Mouse (Mus musculus): ENCODE results near the gene Gm42688. TPM values are rescaled to one million over a fixed set of nuclear protein-coding genes. Genes with fewer than 3 reads are reported as not detected.
"Not testable (repeated sequence)": the region's sequence is repeated elsewhere in the genome, so short reads cannot be mapped to it uniquely, and the experiment has no call there.

The Gm42688 gene
- total RNA-seq, 4 experiments from 2014 or later, result 5.9 to 14.3 (median 10.1) TPM

DNA sequence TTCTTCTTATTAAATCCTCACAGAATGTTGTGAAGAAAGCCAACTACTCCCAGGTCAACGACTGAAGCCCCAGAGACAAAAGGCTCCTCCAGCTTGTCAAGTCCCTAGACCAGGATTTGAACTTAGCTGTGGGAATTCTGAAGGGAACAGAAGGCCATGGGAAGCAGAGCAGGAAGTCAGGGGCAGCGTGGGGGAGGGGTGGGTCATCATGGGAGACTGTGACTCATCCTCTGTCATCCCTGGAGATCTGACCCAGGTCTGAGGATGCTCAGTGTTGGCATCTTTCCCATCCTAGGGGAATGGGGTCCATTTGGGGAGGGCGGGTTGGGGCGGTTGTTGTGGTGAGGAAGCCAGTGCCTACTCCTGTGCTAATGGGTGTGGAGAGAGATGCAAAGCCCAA, 40.2 kb downstream of the Gm42688 start:
- no peak for DNase-seq

DNA sequence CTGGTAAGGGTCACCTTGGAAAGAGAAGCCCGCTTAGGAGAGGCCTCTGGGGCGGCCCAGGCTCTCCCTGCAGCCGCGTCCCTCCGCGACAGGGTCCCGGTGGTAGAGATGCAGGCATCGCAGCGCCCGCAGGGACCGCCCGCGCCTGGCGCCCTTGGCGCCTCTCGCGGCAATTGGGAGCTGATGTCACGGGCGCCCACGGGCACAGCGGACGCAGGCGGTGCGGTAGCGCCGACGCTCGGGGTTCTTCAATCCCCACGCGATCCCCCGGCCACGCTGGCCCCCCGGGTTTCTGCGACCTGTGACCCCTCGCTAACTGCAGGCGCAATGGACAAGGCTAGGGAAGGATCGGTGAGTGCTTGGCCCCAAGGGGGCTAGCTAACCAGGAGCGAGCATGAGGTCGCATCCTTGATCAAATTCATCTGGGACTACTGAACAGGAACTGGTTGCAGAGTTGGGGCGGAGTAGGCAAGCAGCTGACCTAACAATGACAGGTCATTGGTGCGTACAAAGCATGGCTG, 40.9 kb downstream of the Gm42688 start:
- DNase-seq, result no peak

DNA sequence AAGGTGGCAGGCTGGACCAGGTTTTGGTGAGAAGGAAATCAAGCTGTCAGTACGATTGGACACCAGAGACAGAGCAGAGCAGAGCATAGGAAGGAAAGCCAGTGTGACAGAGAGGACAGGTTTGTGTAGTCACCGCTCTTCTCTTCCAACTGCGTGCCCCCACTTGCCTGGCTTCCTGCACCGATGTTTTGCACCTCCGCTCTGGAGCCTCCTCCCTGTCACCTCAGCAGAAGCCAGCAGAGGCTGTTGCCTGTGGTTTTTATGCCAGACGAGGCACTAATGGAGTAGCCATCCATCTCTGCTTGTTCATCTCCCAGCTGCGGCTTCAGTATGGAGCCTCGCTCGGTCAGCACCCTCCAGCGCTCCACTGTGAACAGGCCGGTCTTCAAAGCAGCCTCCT, 41.5 kb downstream of the Gm42688 start:
- DNase-seq, result no peak

DNA sequence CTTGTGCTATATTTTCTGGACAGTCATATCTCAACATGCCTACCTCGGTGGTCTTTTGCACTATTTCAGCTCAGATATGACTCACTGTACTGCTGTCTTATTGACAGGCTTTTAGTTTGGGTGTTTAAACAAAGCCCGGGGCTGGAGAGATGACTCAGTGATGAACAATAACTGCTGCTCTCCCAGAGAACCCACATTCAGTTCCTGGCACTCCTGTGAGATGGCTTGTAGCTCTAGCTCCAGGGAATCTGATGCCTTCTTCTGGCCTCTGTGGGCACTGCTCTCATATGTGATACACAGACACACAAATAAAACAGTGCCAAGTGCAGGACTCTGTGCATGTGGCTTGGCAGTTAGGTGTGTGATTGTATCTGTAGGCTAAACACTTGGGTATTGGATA, 43.8 kb downstream of the Gm42688 start:
- DNase-seq, result no peak

DNA sequence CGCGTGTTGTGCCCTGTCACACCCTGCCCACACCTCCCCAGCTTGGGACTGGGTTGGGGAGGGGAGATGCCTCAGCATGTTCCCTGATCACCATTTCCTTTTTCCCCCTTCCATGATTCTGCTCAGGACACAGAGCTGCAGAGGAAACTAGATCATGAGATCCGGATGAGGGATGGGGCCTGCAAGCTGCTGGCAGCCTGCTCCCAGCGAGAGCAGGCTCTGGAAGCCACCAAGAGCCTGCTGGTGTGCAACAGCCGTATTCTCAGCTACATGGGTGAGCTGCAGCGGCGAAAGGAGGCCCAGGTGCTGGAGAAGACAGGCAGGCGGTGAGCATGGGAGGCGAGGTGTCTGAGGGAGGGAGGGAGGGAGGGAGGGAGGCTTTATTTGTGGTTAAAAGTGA, 44.4 kb downstream of the Gm42688 start:
- no peak for DNase-seq

DNA sequence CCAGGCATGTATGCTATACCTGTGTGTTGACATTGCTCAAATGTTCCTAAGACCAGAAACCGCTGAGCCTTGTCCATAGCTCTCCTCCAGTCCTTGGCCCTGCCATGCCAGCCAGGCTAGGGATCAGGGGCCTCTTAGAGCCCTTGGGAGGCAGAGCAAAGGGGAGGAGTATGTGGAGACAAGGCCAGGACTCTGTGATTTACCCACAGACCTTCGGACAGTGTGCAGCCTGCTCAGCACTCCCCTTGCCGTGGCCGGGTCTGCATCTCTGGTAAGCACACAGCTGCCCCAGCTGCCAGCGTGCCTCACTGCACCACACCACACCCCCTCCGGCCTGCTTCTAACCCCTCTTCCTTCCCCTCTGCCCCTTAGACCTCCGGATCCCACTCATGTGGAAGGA, 45.9 kb downstream of the Gm42688 start:
- DNase-seq, result peak; percentile 63

DNA sequence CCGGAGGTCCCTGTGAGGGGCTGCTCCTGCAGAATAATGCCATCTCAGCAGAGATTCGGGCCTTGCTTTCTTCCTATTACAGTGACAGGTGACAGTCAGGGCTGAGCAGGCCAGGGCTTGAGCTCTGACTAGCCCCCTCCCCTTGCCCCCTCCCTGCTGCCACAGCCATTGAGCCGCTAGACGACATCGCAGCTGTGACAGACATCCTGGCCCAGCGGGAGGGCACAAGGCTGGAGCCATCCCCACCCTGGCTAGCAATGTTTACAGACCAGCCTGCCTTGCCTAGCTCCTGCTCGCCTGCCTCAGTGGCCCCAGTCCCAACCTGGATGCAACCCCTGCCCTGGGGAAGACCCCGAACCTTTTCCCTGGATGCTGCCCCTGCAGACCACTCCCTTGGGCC, 50.3 kb downstream of the Gm42688 start:
- DNase-seq, result no peak

DNA sequence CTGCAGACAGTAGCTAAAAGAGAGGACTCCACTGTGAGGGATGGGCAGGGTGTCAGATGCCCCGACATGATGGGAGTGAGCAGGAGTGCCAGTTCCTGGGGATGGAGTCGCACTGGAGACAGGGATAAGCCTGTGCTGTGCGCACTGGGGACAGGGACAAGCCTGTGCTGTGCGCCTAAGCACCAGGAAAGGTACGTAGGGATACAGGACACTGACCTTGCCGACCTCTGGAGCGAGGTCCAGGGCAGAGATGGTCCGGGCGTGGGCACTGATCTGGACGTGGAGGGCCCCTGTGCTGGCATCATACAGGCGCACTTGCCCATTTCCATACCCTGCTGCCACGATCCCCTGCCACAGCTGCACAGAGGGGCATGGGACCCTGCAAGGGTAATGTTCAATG, 51.6 kb downstream of the Gm42688 start:
- no peak for DNase-seq

DNA sequence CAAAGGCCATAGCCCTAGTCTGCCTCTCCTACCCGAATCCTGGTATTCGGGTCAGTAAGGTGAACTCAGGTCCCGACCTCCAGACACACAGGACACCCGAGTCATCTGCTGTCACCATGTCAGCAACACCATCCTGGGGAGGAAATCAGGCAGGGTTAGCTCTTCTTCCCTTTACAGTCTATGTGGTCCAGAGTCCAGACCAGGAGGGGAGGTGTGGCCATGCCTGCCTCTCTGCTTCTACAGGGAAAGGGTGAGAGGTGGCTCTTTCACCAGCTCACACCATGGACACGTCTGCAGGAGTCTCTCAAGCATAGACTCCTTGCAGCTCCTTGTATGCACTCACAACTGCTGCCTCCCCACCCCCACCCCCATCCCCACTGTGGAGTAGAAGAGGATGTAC, 52.1 kb downstream of the Gm42688 start:
- no peak for DNase-seq

DNA sequence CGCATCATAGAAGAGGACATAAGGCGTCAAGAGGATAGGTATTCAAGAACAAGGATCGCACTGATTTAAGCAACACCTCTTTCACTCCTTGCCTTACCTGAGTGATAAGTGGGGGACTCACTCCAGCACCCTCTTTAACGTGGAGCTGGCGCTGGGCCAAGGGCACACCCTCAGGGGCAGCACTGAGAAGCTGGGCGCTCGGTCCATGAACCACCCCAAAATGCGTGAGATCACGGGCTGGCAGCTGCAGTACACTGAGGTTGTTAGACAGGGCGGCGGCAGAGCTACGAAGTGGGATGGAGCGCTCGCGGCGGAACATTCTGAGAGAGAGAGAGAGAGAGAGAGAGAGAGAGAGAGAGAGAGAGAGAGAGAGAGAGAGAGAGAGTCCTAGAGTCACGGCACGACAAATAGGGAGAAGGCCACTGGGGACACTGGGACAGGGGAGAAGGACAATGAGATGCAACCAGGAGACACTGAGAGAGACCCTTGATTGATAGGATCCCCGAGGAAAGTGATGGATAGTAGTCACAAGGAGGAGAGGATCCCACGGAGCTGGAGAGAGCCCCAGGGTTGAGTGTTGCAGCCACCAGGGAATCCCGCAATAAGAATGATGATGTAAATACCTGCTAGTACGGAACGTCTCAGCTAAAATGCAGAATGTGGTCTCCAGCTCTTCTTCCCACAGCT, 54.3 kb downstream of the Gm42688 start:
- no peak for DNase-seq

DNA sequence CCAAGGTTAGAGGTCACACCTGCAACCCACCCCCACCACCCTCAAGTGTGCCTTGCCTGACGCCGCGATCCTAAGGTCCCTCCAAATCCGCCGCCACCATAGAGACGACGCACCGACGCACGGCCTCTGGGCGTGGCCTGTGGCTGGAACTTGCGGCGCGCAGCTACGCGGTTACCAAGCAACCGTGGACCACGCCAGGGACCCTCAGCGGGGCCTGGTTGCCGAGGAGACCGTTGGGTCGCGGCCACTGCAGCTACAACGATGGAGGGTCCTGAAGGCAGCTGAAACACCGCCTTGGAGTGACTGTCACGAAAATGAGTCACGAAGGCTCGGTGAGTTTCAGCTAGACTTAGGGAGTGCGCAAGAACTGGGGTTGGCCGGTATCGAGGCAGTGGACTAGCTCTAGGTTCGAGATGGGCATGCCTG, 54.9 kb downstream of the Gm42688 start, which contains the start of the genes Wdr54 and 1700003E16Rik:
Gene Wdr54 (minus strand): TSS at position 139 of the 426 bp plus-strand sequence.
Gene 1700003E16Rik (plus strand): TSS at position 146 of the 426 bp plus-strand sequence.
- no peak for DNase-seq

DNA sequence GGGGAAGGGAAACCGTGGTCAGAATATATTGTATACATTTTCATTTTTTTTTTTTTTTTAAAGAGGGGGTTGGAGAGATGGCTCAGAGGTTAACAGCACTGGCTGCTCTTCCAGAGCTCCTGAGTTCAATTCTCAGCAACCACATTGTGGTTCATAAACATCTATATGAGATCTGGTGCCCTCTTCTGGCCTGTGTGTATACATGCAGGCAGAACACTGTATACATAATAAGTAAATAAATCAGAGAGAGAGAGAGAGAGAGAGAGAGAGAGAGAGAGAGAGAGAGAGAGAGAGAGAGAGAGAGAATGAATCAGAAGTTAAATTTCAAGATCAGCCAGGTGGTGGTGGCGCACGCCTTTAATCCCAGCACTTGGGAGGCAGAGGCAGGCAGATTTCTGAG, 58.0 kb downstream of the Gm42688 start:
- DNase-seq, result not testable (repeated sequence)

Small RNA genes lying within 50 kb of the gene (microRNA-seq; reads per million reads assigned to microRNA genes)
- 0 reads per million in 2 experiments for gene Mir3470a

Other genes starting within 250 kb of the Gm42688 start
- 1 to 10 TPM in 3 of 4 experiments, under 1 TPM in 1; 0.96 to 2.5 (median 1.4) TPM for gene Sema4f, start 161.8 kb upstream of the Gm42688 start, total RNA-seq (2022)
- gene M1ap, start 154.7 kb upstream of the Gm42688 start, total RNA-seq (2022), result not detected
- 10 to 100 TPM; 12.7 to 13.8 (median 13.4) TPM for gene Dok1, start 68.1 kb upstream of the Gm42688 start, total RNA-seq (2022)
- gene Loxl3, start 67.4 kb upstream of the Gm42688 start, total RNA-seq (2022), result 1 to 10 TPM; 2.2 to 4.8 (median 4.1) TPM
- gene Aup1, start 47.1 kb upstream of the Gm42688 start, total RNA-seq (2022), result 100 to 1,000 TPM; 184 to 207 (median 192) TPM
- gene Htra2, start 46.3 kb upstream of the Gm42688 start, total RNA-seq (2022), result 10 to 100 TPM; 50.7 to 69.4 (median 61.0) TPM
- 1 to 10 TPM; 2.6 to 6.3 (median 4.1) TPM for gene Dqx1, start 43.8 kb upstream of the Gm42688 start, total RNA-seq (2022)
- gene Tlx2, start 31.3 kb upstream of the Gm42688 start, total RNA-seq (2022), result 10 to 100 TPM in 3 of 4 experiments, 1 to 10 TPM in 1; 7.9 to 19.1 (median 13.3) TPM
- 10 to 100 TPM; 50.4 to 79.1 (median 66.0) TPM for gene Pcgf1, start 23.7 kb upstream of the Gm42688 start, total RNA-seq (2022)
- 10 to 100 TPM; 16.7 to 24.9 (median 19.6) TPM for gene Lbx2, start 15.2 kb upstream of the Gm42688 start, total RNA-seq (2022)
- 10 to 100 TPM in 2 of 4 experiments, 1 to 10 TPM in 2; 5.3 to 14.2 (median 9.7) TPM for gene Ccdc142, start within 50 bp of the Gm42688 start, total RNA-seq (2022)
- gene Mrpl53, start 7.4 kb downstream of the Gm42688 start, total RNA-seq (2022), result 100 to 1,000 TPM in 1 of 4 experiments, 10 to 100 TPM in 3; 81.6 to 113 (median 89.5) TPM
- gene Mogs, start 13.9 kb downstream of the Gm42688 start, total RNA-seq (2022), result 10 to 100 TPM; 45.9 to 91.9 (median 62.8) TPM
- 100 to 1,000 TPM; 100 to 106 (median 105) TPM for gene Wbp1, start 19.9 kb downstream of the Gm42688 start, total RNA-seq (2022)
- 10 to 100 TPM; 24.9 to 32.3 (median 28.0) TPM for gene Ino80b, start 23.8 kb downstream of the Gm42688 start, total RNA-seq (2022)
- 10 to 100 TPM; 16.4 to 34.0 (median 19.9) TPM for gene Rtkn, start 33.8 kb downstream of the Gm42688 start, total RNA-seq (2022)
- 1 to 10 TPM; 3.2 to 6.3 (median 5.3) TPM for gene Wdr54, start 54.8 kb downstream of the Gm42688 start, total RNA-seq (2022)
- 1 to 10 TPM; 1.2 to 2.6 (median 1.9) TPM for gene 1700003E16Rik, start 54.8 kb downstream of the Gm42688 start, total RNA-seq (2022)
- gene Dctn1, start 64.3 kb downstream of the Gm42688 start, total RNA-seq (2022), result 100 to 1,000 TPM; 145 to 192 (median 162) TPM
- under 1 TPM; 0.05 to 0.09 (median 0.08) TPM for gene Slc4a5, start 118.2 kb downstream of the Gm42688 start, total RNA-seq (2022)
- gene Mthfd2, start 224.3 kb downstream of the Gm42688 start, total RNA-seq (2022), result 10 to 100 TPM; 14.4 to 19.3 (median 17.6) TPM
- 10 to 100 TPM; 66.9 to 77.3 (median 71.4) TPM for gene Mob1a, start 224.4 kb downstream of the Gm42688 start, total RNA-seq (2022)
- gene Bola3, start 247.5 kb downstream of the Gm42688 start, total RNA-seq (2022), result 100 to 1,000 TPM in 3 of 4 experiments, 10 to 100 TPM in 1; 94.1 to 174 (median 137) TPM

Data from adrenal gland, adult 8-10 months (tissue).